Mouse (Mus musculus): ENCODE measurements around the gene Slc37a1. TPM values are rescaled to one million over a fixed set of nuclear protein-coding genes. Genes with fewer than 3 reads are reported as not detected.

Slc37a1 gene
- polyA plus RNA-seq, 1 experiment from 2014 or later, result 12.8 TPM

DNA sequence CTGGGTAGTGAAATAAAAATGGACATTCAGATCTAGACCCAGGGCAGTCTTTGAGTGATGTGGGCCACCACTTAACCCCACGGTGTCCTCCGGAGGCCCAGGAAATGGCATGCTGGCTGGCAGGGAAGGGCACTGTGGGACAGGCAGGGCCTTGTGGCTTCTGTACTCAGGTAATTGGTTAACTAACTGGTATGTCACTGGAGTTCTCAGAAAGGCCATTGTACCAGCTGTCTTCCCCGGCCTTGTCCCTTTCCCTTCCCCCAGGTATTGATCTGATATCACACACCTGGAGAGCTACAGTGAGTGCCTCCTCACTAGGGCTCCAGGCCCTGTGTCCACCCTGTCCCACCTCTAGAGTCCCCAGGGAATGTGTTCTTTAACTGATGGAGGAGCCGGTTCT is 36.8 kb downstream of the Slc37a1 start:
- 94% methylated on average over 4 of the region's 4 CpGs for WGBS
- Histone ChIP-seq H3K9ac (replicated peaks; ENCODE audit: low read length) (no peak overlapping the region), H3K4me2 (ENCODE audit: low read length) (no peak overlapping the region), H3K27ac (replicated peaks; ENCODE audit: low read depth, low read length) (no peak overlapping the region), H3K4me3 (replicated peaks; ENCODE audit: low read depth, low read length) (no peak overlapping the region), H3K27me3 (ENCODE audit: control insufficient read depth, insufficient read depth, low read length) (no peaks in the 10 kb centered on the region), H3K9me3 (ENCODE audit: control insufficient read depth, low read length) (no peaks in the 10 kb centered on the region), H3K36me3 (ENCODE audit: control insufficient read depth, insufficient read depth, low read length) (no peaks in the 10 kb centered on the region; the same call in 1 of the 2 replicates), H3K4me1 (ENCODE audit: control insufficient read depth, insufficient read depth, low read length) (peaks cover 6% of the 10 kb centered on the region; the same call in 1 of the 2 replicates)
- no peak for ATAC-seq (ENCODE audit: low FRiP score, low TSS enrichment)
- DNase-seq, result no peak

- Histone ChIP-seq H3K9ac (replicated peaks; ENCODE audit: low read length) (no peak overlapping the region), H3K27ac (replicated peaks; ENCODE audit: low read depth, low read length) (no peak overlapping the region), H3K36me3 (ENCODE audit: control insufficient read depth, insufficient read depth, low read length) (no peaks in the 10 kb centered on the region; the same call in 1 of the 2 replicates), H3K27me3 (ENCODE audit: control insufficient read depth, insufficient read depth, low read length) (no peaks in the 10 kb centered on the region), H3K4me3 (replicated peaks; ENCODE audit: low read depth, low read length) (no peak overlapping the region), H3K4me2 (ENCODE audit: low read length) (no peak overlapping the region), H3K4me1 (ENCODE audit: control insufficient read depth, insufficient read depth, low read length) (peaks cover 6% of the 10 kb centered on the region; the same call in 1 of the 2 replicates), H3K9me3 (ENCODE audit: control insufficient read depth, low read length) (no peaks in the 10 kb centered on the region)
- 92% methylated on average over 8 of the region's 8 CpGs for WGBS
- no peak for DNase-seq
- no peak for ATAC-seq (ENCODE audit: low FRiP score, low TSS enrichment)
Observed at GRCm38 (mm10) chr17:31324227-31324626, 37.6 kb downstream of the Slc37a1 start.

DNA sequence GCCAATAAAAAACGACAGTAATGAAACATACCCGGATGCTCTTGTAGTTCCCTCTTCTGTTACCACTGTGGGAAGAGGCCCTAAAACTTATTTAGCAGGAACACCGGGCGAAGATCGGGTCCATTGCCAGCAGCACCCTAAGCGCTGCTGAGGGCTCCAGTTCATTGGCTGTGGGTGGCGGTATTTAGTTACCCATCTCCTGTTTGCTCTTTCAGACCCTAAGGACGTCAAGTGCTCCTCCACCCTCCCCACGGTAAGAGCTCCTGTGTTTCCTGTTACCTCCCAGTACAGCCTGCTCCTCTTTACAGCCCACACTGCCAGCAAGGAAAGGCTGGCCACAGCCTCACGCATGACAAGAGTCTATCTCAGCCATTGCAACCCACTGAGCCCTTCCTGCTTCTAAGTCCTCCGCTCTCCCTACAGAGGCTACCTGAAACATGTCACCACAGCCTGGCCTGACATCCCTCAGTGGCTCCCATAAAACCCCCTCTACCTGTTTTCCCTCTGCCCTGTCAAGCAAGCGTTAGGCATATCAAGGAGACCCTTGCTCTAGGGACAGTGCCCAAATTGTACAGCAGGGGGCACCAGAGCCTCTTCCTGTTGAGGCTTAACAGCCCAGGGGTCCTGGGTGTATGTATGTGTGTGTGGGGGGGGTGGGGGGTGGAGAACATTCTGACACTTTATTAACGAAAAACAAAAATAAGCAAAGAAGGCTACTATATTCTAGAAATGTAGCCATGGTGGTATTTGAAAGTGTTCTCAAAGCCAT is 39.0 kb downstream of the Slc37a1 start:
- WGBS, result 76% methylated on average over 13 of the region's 13 CpGs
- no peaks in the 10 kb centered on the region for H3K27me3 ChIP-seq (ENCODE audit: control insufficient read depth, insufficient read depth, low read length)
- no peak overlapping the region for H3K4me2 ChIP-seq (ENCODE audit: low read length)
- DNase-seq, result peak; percentile 81
- H3K4me3 ChIP-seq (replicated peaks; ENCODE audit: low read depth, low read length), result no peak overlapping the region
- H3K4me1 ChIP-seq (ENCODE audit: control insufficient read depth, insufficient read depth, low read length), result peaks cover 6% of the 10 kb centered on the region; the same call in 1 of the 2 replicates
- H3K27ac ChIP-seq (replicated peaks; ENCODE audit: low read depth, low read length), result no peak overlapping the region
- H3K9ac ChIP-seq (replicated peaks; ENCODE audit: low read length), result no peak overlapping the region
- ATAC-seq (ENCODE audit: low FRiP score, low TSS enrichment), result no peak
- no peaks in the 10 kb centered on the region for H3K9me3 ChIP-seq (ENCODE audit: control insufficient read depth, low read length)
- H3K36me3 ChIP-seq (ENCODE audit: control insufficient read depth, insufficient read depth, low read length), result no peaks in the 10 kb centered on the region; the same call in 1 of the 2 replicates

DNA sequence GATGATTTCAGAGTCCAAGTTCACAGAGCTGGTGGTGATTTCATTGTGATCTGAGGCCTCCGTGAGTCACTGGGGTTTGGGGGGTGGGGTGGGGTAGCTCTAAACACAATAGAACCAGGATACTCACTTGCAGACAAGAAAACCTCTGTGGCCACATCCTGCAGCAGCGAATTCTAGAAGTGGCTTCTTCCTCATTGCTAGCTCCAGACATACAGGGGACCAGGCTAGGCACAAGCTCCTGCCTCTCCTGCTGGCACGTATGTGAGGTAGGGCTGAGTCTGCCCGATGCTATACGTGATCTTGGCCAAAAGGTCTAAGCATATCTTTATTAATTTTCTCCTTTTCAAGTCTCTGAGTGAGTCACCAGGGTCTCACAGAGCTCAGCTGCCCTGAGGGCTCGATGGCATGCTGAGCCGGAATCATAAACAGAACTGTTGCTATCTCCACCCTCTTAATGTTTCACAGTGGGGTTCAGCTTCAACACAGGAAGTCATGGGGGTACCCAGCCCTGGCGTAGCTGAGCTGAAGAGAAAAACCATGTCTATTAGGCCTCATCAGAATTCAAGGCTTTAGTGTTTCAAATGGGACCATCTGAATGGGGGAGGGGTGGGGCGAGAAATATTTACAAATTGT is 39.7 kb downstream of the Slc37a1 start:
- no peaks in the 10 kb centered on the region for H3K9me3 ChIP-seq (ENCODE audit: control insufficient read depth, low read length)
- DNase-seq (peak; percentile 23), ATAC-seq (ENCODE audit: low FRiP score, low TSS enrichment) (no peak)
- H3K4me1 ChIP-seq (ENCODE audit: control insufficient read depth, insufficient read depth, low read length), result peaks cover 6% of the 10 kb centered on the region; the same call in 1 of the 2 replicates
- WGBS, result 37% methylated on average over 9 of the region's 9 CpGs
- no peak overlapping the region for H3K27ac ChIP-seq (replicated peaks; ENCODE audit: low read depth, low read length)
- H3K36me3 ChIP-seq (ENCODE audit: control insufficient read depth, insufficient read depth, low read length), result no peaks in the 10 kb centered on the region; the same call in 1 of the 2 replicates
- H3K9ac ChIP-seq (replicated peaks; ENCODE audit: low read length), result no peak overlapping the region
- no peak overlapping the region for H3K4me3 ChIP-seq (replicated peaks; ENCODE audit: low read depth, low read length)
- no peak overlapping the region for H3K4me2 ChIP-seq (ENCODE audit: low read length)
- H3K27me3 ChIP-seq (ENCODE audit: control insufficient read depth, insufficient read depth, low read length), result no peaks in the 10 kb centered on the region

GRCm38 (mm10) chr17:31328466-31328865 is 41.9 kb downstream of the Slc37a1 start:
- Histone ChIP-seq H3K4me2 (ENCODE audit: low read length) (no peak overlapping the region), H3K4me1 (ENCODE audit: control insufficient read depth, insufficient read depth, low read length) (peaks cover 6% of the 10 kb centered on the region; the same call in 1 of the 2 replicates), H3K4me3 (replicated peaks; ENCODE audit: low read depth, low read length) (no peak overlapping the region), H3K36me3 (ENCODE audit: control insufficient read depth, insufficient read depth, low read length) (no peaks in the 10 kb centered on the region; the same call in 1 of the 2 replicates), H3K9ac (replicated peaks; ENCODE audit: low read length) (no peak overlapping the region), H3K27ac (replicated peaks; ENCODE audit: low read depth, low read length) (no peak overlapping the region), H3K9me3 (ENCODE audit: control insufficient read depth, low read length) (no peaks in the 10 kb centered on the region), H3K27me3 (ENCODE audit: control insufficient read depth, insufficient read depth, low read length) (no peaks in the 10 kb centered on the region)
- ATAC-seq (ENCODE audit: low FRiP score, low TSS enrichment) (no peak), DNase-seq (peak; percentile 41)
- 76% methylated on average over 4 of the region's 4 CpGs for WGBS

- Histone ChIP-seq H3K4me1 (ENCODE audit: control insufficient read depth, insufficient read depth, low read length) (peaks cover 6% of the 10 kb centered on the region; the same call in 1 of the 2 replicates), H3K36me3 (ENCODE audit: control insufficient read depth, insufficient read depth, low read length) (no peaks in the 10 kb centered on the region; the same call in 1 of the 2 replicates), H3K27me3 (ENCODE audit: control insufficient read depth, insufficient read depth, low read length) (no peaks in the 10 kb centered on the region), H3K4me2 (ENCODE audit: low read length) (no peak overlapping the region), H3K4me3 (replicated peaks; ENCODE audit: low read depth, low read length) (no peak overlapping the region), H3K27ac (replicated peaks; ENCODE audit: low read depth, low read length) (no peak overlapping the region), H3K9me3 (ENCODE audit: control insufficient read depth, low read length) (no peaks in the 10 kb centered on the region), H3K9ac (replicated peaks; ENCODE audit: low read length) (no peak overlapping the region)
- ATAC-seq (ENCODE audit: low FRiP score, low TSS enrichment) (no peak), DNase-seq (peak; percentile 77)
- WGBS, result 40% methylated on average over 4 of the region's 4 CpGs
Observed at GRCm38 (mm10) chr17:31330622-31331021, 44.0 kb downstream of the Slc37a1 start.

GRCm38 (mm10) chr17:31331273-31331672 is 44.7 kb downstream of the Slc37a1 start:
- no peak for DNase-seq
- H3K4me2 ChIP-seq (ENCODE audit: low read length), result no peak overlapping the region
- H3K27ac ChIP-seq (replicated peaks; ENCODE audit: low read depth, low read length), result no peak overlapping the region
- H3K36me3 ChIP-seq (ENCODE audit: control insufficient read depth, insufficient read depth, low read length), result no peaks in the 10 kb centered on the region; the same call in 1 of the 2 replicates
- no peaks in the 10 kb centered on the region for H3K27me3 ChIP-seq (ENCODE audit: control insufficient read depth, insufficient read depth, low read length)
- H3K4me1 ChIP-seq (ENCODE audit: control insufficient read depth, insufficient read depth, low read length), result peaks cover 4% of the 10 kb centered on the region; the same call in 1 of the 2 replicates
- H3K9ac ChIP-seq (replicated peaks; ENCODE audit: low read length), result no peak overlapping the region
- 87% methylated on average over 6 of the region's 6 CpGs for WGBS
- ATAC-seq (ENCODE audit: low FRiP score, low TSS enrichment), result no peak
- no peak overlapping the region for H3K4me3 ChIP-seq (replicated peaks; ENCODE audit: low read depth, low read length)
- H3K9me3 ChIP-seq (ENCODE audit: control insufficient read depth, low read length), result no peaks in the 10 kb centered on the region

- Histone ChIP-seq H3K9me3 (ENCODE audit: control insufficient read depth, low read length) (no peaks in the 10 kb centered on the region), H3K4me1 (ENCODE audit: control insufficient read depth, insufficient read depth, low read length) (no peaks in the 10 kb centered on the region), H3K4me2 (ENCODE audit: low read length) (no peak overlapping the region), H3K36me3 (ENCODE audit: control insufficient read depth, insufficient read depth, low read length) (no peaks in the 10 kb centered on the region; the same call in 1 of the 2 replicates), H3K27me3 (ENCODE audit: control insufficient read depth, insufficient read depth, low read length) (no peaks in the 10 kb centered on the region), H3K27ac (replicated peaks; ENCODE audit: low read depth, low read length) (no peak overlapping the region), H3K4me3 (replicated peaks; ENCODE audit: low read depth, low read length) (no peak overlapping the region), H3K9ac (replicated peaks; ENCODE audit: low read length) (no peak overlapping the region)
- no peak for DNase-seq
- 69% methylated on average over 3 of the region's 3 CpGs for WGBS
- no peak for ATAC-seq (ENCODE audit: low FRiP score, low TSS enrichment)
Observed at GRCm38 (mm10) chr17:31331920-31332319, 45.3 kb downstream of the Slc37a1 start.
